Mouse (Mus musculus) liver, embryonic 13.5 days (tissue): Measurements from ENCODE around the gene Pax1. TPM values are rescaled to one million over a fixed set of nuclear protein-coding genes. Genes with fewer than 3 reads are reported as not detected.

Source experiments
- ATAC-seq: fragments of 200-750 bp; cut with Nextera tagmentation; 2 replicates; pipeline ENCODE4 v1.8.0; 2017; ENCODE audit warnings: low read depth, mild to moderate bottlenecking, moderate number of reproducible peaks, moderate library complexity
- DNase-seq: peaks from one replicate; pipeline ENCODE4 v3.0.0; 2022
- H3K27ac ChIP-seq: fragments of 300-500 bp; sonication (generic); 2 replicates; pipeline ENCODE4 v1.5.1; 2015; ENCODE audit warnings: moderate library complexity, mild to moderate bottlenecking, inconsistent platforms
- H3K27me3 ChIP-seq: fragments of 300-500 bp; sonication (generic); 2 replicates; pipeline ENCODE4 v1.6.1; 2015; ENCODE audit warnings: mild to moderate bottlenecking, inconsistent platforms
- H3K36me3 ChIP-seq: fragments of 300-500 bp; sonication (generic); 2 replicates; pipeline ENCODE4 v1.6.1; 2015; ENCODE audit warnings: mild to moderate bottlenecking, inconsistent platforms
- H3K4me1 ChIP-seq: fragments of 300-500 bp; sonication (generic); replicated peaks from 2 replicates; pipeline ENCODE4 v1.6.1; 2015; ENCODE audit warnings: inconsistent platforms
- H3K4me2 ChIP-seq: fragments of 300-500 bp; sonication (generic); 2 replicates; pipeline ENCODE4 v1.6.1; 2015; ENCODE audit warnings: inconsistent platforms, mild to moderate bottlenecking, moderate library complexity
- H3K4me3 ChIP-seq: fragments of 300-500 bp; sonication (generic); replicated peaks from 2 replicates; pipeline ENCODE4 v1.5.1; 2015; ENCODE audit warnings: mild to moderate bottlenecking, inconsistent platforms
- H3K9ac ChIP-seq: fragments of 300-500 bp; sonication (generic); 2 replicates; pipeline ENCODE4 v1.6.1; 2015; ENCODE audit warnings: mild to moderate bottlenecking, inconsistent platforms
- H3K9me3 ChIP-seq: fragments of 300-500 bp; sonication (generic); replicated peaks from 2 replicates; pipeline ENCODE4 v1.6.1; 2016; ENCODE audit warnings: inconsistent platforms
- WGBS: fragments of 180-500 bp; shearing (Covaris S2); methylation state at CpG from one replicate; pipeline ENCODE4 v1.1.7; 2015; ENCODE audit not compliant: insufficient replicate concordance; 5-methylcytosine and 5-hydroxymethylcytosine counted together
- polyA plus RNA-seq: library from polyadenylated mRNA; unstranded; fragments of >200 nt; fragmentation: Nextera tagmentation; extraction: Ambion mirVana; gene quantifications from 2 replicates; pipeline ENCODE4 v1.2.1, GENCODE M21; 2015

The Pax1 gene
- polyA plus RNA-seq, 1 experiment from 2014 or later: not detected

GRCm38 (mm10) chr2:147364198-147364597 lies 2.5 kb downstream of the Pax1 start:
- Histone ChIP-seq H3K36me3 (no peaks in the 10 kb centered on the region), H3K4me2 (no peak overlapping the region), H3K27me3 (peaks cover 94% of the 10 kb centered on the region), H3K27ac (no peak overlapping the region), H3K4me1 (no peaks in the 10 kb centered on the region), H3K4me3 (no peak overlapping the region), H3K9me3 (no peaks in the 10 kb centered on the region), H3K9ac (no peak overlapping the region)
- no peak for ATAC-seq
- 10% methylated on average over 6 of the region's 6 CpGs for WGBS
- DNase-seq: no peak

GRCm38 (mm10) chr2:147364982-147365907 lies 3.5 kb downstream of the Pax1 start:
- 2% methylated on average over 64 of the region's 80 CpGs for WGBS

GRCm38 (mm10) chr2:147365908-147366630 lies 4.3 kb downstream of the Pax1 start:
- H3K9me3 ChIP-seq: no peaks in the 10 kb centered on the region
- H3K27ac ChIP-seq: no peak overlapping the region
- H3K9ac ChIP-seq: no peak overlapping the region
- WGBS: 3% methylated on average over 36 of the region's 36 CpGs
- H3K36me3 ChIP-seq: no peaks in the 10 kb centered on the region
- H3K4me2 ChIP-seq: no peak overlapping the region
- ATAC-seq: no peak
- peaks cover 93% of the 10 kb centered on the region for H3K27me3 ChIP-seq
- H3K4me1 ChIP-seq: no peaks in the 10 kb centered on the region
- no peak for DNase-seq
- H3K4me3 ChIP-seq: no peak overlapping the region

More at GRCm38 (mm10) chr2:147364982-147365907, 3.5 kb downstream of the Pax1 start:
- Histone ChIP-seq H3K4me1 (no peaks in the 10 kb centered on the region), H3K27ac (no peak overlapping the region), H3K36me3 (no peaks in the 10 kb centered on the region), H3K9me3 (no peaks in the 10 kb centered on the region), H3K9ac (no peak overlapping the region), H3K4me3 (0 out of 2 replicates have a peak overlapping the region, but pooled peaks have one; percentile 3), H3K4me2 (no peak overlapping the region; the same call in 1 of the 2 replicates), H3K27me3 (peaks cover 93% of the 10 kb centered on the region)
- DNase-seq: no peak
- no peak; the same call in 1 of the 2 replicates for ATAC-seq

GRCm38 (mm10) chr2:147367246-147367820 lies 5.6 kb downstream of the Pax1 start:
- Histone ChIP-seq H3K9ac (no peak overlapping the region), H3K9me3 (no peaks in the 10 kb centered on the region), H3K27me3 (peaks cover 91% of the 10 kb centered on the region), H3K4me2 (no peak overlapping the region), H3K4me1 (no peaks in the 10 kb centered on the region), H3K36me3 (no peaks in the 10 kb centered on the region), H3K27ac (no peak overlapping the region), H3K4me3 (no peak overlapping the region)
- 3% methylated on average over 12 of the region's 12 CpGs for WGBS
- ATAC-seq (no peak), DNase-seq (no peak)

GRCm38 (mm10) chr2:147367911-147368591 lies 6.3 kb downstream of the Pax1 start:
- no peak overlapping the region for H3K9ac ChIP-seq
- no peak for DNase-seq
- no peaks in the 10 kb centered on the region for H3K36me3 ChIP-seq
- H3K4me2 ChIP-seq: no peak overlapping the region
- no peak overlapping the region for H3K4me3 ChIP-seq
- H3K27me3 ChIP-seq: peaks cover 91% of the 10 kb centered on the region
- no peak overlapping the region for H3K27ac ChIP-seq
- no peak for ATAC-seq
- no peaks in the 10 kb centered on the region for H3K4me1 ChIP-seq
- 4% methylated on average over 32 of the region's 32 CpGs for WGBS
- no peaks in the 10 kb centered on the region for H3K9me3 ChIP-seq

GRCm38 (mm10) chr2:147369561-147369960 lies 7.8 kb downstream of the Pax1 start:
- 2% methylated on average over 9 of the region's 9 CpGs for WGBS
- DNase-seq: no peak
- H3K36me3 ChIP-seq: no peaks in the 10 kb centered on the region
- H3K4me1 ChIP-seq: no peaks in the 10 kb centered on the region
- no peak overlapping the region for H3K4me3 ChIP-seq
- ATAC-seq: no peak
- H3K9ac ChIP-seq: no peak overlapping the region
- H3K9me3 ChIP-seq: no peaks in the 10 kb centered on the region
- H3K4me2 ChIP-seq: no peak overlapping the region
- H3K27me3 ChIP-seq: peaks cover 91% of the 10 kb centered on the region
- no peak overlapping the region for H3K27ac ChIP-seq

GRCm38 (mm10) chr2:147370091-147370490 lies 8.4 kb downstream of the Pax1 start:
- 8% methylated on average over 5 of the region's 5 CpGs for WGBS
- H3K27me3 ChIP-seq: peaks cover 91% of the 10 kb centered on the region
- ATAC-seq: no peak
- H3K36me3 ChIP-seq: no peaks in the 10 kb centered on the region
- no peak overlapping the region for H3K4me2 ChIP-seq
- no peaks in the 10 kb centered on the region for H3K4me1 ChIP-seq
- no peaks in the 10 kb centered on the region for H3K9me3 ChIP-seq
- no peak for DNase-seq
- no peak overlapping the region for H3K27ac ChIP-seq
- no peak overlapping the region for H3K9ac ChIP-seq
- H3K4me3 ChIP-seq: no peak overlapping the region

- ATAC-seq: no peak
- H3K27ac ChIP-seq: no peak overlapping the region
- no peak overlapping the region for H3K4me3 ChIP-seq
- H3K27me3 ChIP-seq: peaks cover 86% of the 10 kb centered on the region
- no peaks in the 10 kb centered on the region for H3K4me1 ChIP-seq
- H3K9ac ChIP-seq: no peak overlapping the region
- no peaks in the 10 kb centered on the region for H3K36me3 ChIP-seq
- H3K9me3 ChIP-seq: no peaks in the 10 kb centered on the region
- H3K4me2 ChIP-seq: no peak overlapping the region
- no peak for DNase-seq
Observed at GRCm38 (mm10) chr2:147371289-147371688, 9.6 kb downstream of the Pax1 start.

GRCm38 (mm10) chr2:147371840-147372239 lies 10.1 kb downstream of the Pax1 start:
- Histone ChIP-seq H3K9ac (no peak overlapping the region), H3K9me3 (no peaks in the 10 kb centered on the region), H3K4me2 (no peak overlapping the region), H3K27ac (no peak overlapping the region), H3K36me3 (no peaks in the 10 kb centered on the region), H3K4me1 (no peaks in the 10 kb centered on the region), H3K4me3 (no peak overlapping the region), H3K27me3 (peaks cover 86% of the 10 kb centered on the region)
- WGBS: 7% methylated on average over 4 of the region's 4 CpGs
- ATAC-seq (no peak), DNase-seq (no peak)

- H3K27ac ChIP-seq: no peak overlapping the region
Observed at GRCm38 (mm10) chr2:147372947-147373666, 11.4 kb downstream of the Pax1 start.

More at GRCm38 (mm10) chr2:147372947-147373666, 11.4 kb downstream of the Pax1 start:
- peaks cover 84% of the 10 kb centered on the region for H3K27me3 ChIP-seq
- H3K9me3 ChIP-seq: no peaks in the 10 kb centered on the region
- no peak overlapping the region for H3K4me2 ChIP-seq
- WGBS: 2% methylated on average over 28 of the region's 28 CpGs
- no peak overlapping the region for H3K4me3 ChIP-seq
- ATAC-seq: no peak
- no peaks in the 10 kb centered on the region for H3K36me3 ChIP-seq
- no peak overlapping the region for H3K9ac ChIP-seq
- DNase-seq: no peak
- no peaks in the 10 kb centered on the region for H3K4me1 ChIP-seq
